Mouse (Mus musculus) 416B (cell line): ENCODE measurements at regions not wholly inside any gene's neighbourhood (a gene's known extent, or its start where the extent isn't known, plus 50 kb on each side); places are given as distances from the start of the nearest gene placed in this dataset.

Source experiments
- DNase-seq: peaks from one replicate; pipeline ENCODE4 v3.0.0; 2011; ENCODE audit warnings: low read depth

- no peak for DNase-seq
These were observed 370.1 kb upstream of the 3110018I06Rik start for GRCm38 (mm10) chr12:107118364-107118763.

- DNase-seq: no peak
These were observed 369.4 kb upstream of the 3110018I06Rik start for GRCm38 (mm10) chr12:107119076-107119475.

- no peak for DNase-seq
These were observed 367.8 kb upstream of the 3110018I06Rik start for GRCm38 (mm10) chr12:107120486-107121186.

GRCm38 (mm10) chr12:107121990-107122389, 366.4 kb upstream of the 3110018I06Rik start:
- DNase-seq: no peak

- no peak for DNase-seq
These were observed 364.8 kb upstream of the 3110018I06Rik start for GRCm38 (mm10) chr12:107123661-107124060.

GRCm38 (mm10) chr12:107124263-107124885, 364.1 kb upstream of the 3110018I06Rik start:
- no peak for DNase-seq

- DNase-seq: no peak
These were observed 363.2 kb upstream of the 3110018I06Rik start for GRCm38 (mm10) chr12:107125201-107125600.

GRCm38 (mm10) chr12:107126056-107126455, 362.4 kb upstream of the 3110018I06Rik start:
- DNase-seq: no peak

GRCm38 (mm10) chr12:107127591-107127990, 360.8 kb upstream of the 3110018I06Rik start:
- DNase-seq: no peak

- no peak for DNase-seq
These were observed 359.2 kb upstream of the 3110018I06Rik start for GRCm38 (mm10) chr12:107129232-107129631.

GRCm38 (mm10) chr12:107131351-107131750, 357.1 kb upstream of the 3110018I06Rik start:
- no peak for DNase-seq

GRCm38 (mm10) chr12:107131841-107132240, 356.6 kb upstream of the 3110018I06Rik start:
- no peak for DNase-seq

GRCm38 (mm10) chr12:107132501-107132900, 355.9 kb upstream of the 3110018I06Rik start:
- DNase-seq: no peak

GRCm38 (mm10) chr12:107134353-107134752, 354.1 kb upstream of the 3110018I06Rik start:
- DNase-seq: no peak

GRCm38 (mm10) chr12:107138677-107139400, 349.6 kb upstream of the 3110018I06Rik start:
- DNase-seq: no peak

- DNase-seq: no peak
These were observed 347.4 kb upstream of the 3110018I06Rik start for GRCm38 (mm10) chr12:107140957-107141595.

GRCm38 (mm10) chr12:107142226-107142625, 346.2 kb upstream of the 3110018I06Rik start:
- no peak for DNase-seq

- DNase-seq: no peak
These were observed 341.8 kb upstream of the 3110018I06Rik start for GRCm38 (mm10) chr12:107146608-107147121.

GRCm38 (mm10) chr12:107148451-107148850, 340.0 kb upstream of the 3110018I06Rik start:
- peak; percentile 6 for DNase-seq

GRCm38 (mm10) chr12:107151089-107151488, 337.3 kb upstream of the 3110018I06Rik start:
- no peak for DNase-seq

GRCm38 (mm10) chr12:107154668-107155067, 333.8 kb upstream of the 3110018I06Rik start:
- DNase-seq: no peak

- DNase-seq: no peak
These were observed 331.5 kb upstream of the 3110018I06Rik start for GRCm38 (mm10) chr12:107156791-107157428.
